Mouse (Mus musculus) liver, postnatal 0 days (tissue): ENCODE measurements around the gene Rnf181. TPM values are rescaled to one million over a fixed set of nuclear protein-coding genes. Genes with fewer than 3 reads are reported as not detected.
A peak's percentile ranks its signal among the peaks of the same experiment; 100 is the strongest.

Experiments used
- ATAC-seq: fragments of 200-750 bp; cut with Nextera tagmentation; 2 replicates; pipeline ENCODE4 v1.8.0; 2017; ENCODE audit warnings: mild to moderate bottlenecking, moderate library complexity
- DNase-seq: peaks from one replicate; pipeline ENCODE4 v3.0.0-alpha.2; 2016
- H3K27ac ChIP-seq: fragments of 300-500 bp; sonication (generic); 2 replicates; pipeline ENCODE4 v1.5.1; 2014; ENCODE audit warnings: antibody characterized with exemption, moderate library complexity, mild to moderate bottlenecking, low read depth
- H3K27me3 ChIP-seq: fragments of 300-500 bp; sonication (generic); 2 replicates; pipeline ENCODE4 v1.6.1; 2014; ENCODE audit warnings: low read length, control low read depth, mixed read lengths; ENCODE audit not compliant: insufficient read depth
- H3K36me3 ChIP-seq: fragments of 300-500 bp; sonication (generic); replicated peaks from 2 replicates; pipeline ENCODE4 v1.6.1; 2014; ENCODE audit warnings: mild to moderate bottlenecking, control low read depth, low read length, moderate library complexity, mixed read lengths; ENCODE audit not compliant: insufficient read depth
- H3K4me1 ChIP-seq: fragments of 300-500 bp; sonication (generic); 2 replicates; pipeline ENCODE4 v1.6.1; 2014; ENCODE audit warnings: antibody characterized with exemption, mild to moderate bottlenecking, control low read depth; ENCODE audit not compliant: insufficient read depth
- H3K4me2 ChIP-seq: fragments of 300-500 bp; sonication (generic); 2 replicates; pipeline ENCODE4 v1.6.1; 2014; ENCODE audit warnings: low read depth, mild to moderate bottlenecking, low read length, moderate library complexity, mixed read lengths
- H3K4me3 ChIP-seq: fragments of 300-500 bp; sonication (generic); 2 replicates; pipeline ENCODE4 v1.5.1; 2014; ENCODE audit warnings: low read depth, low read length
- H3K9ac ChIP-seq: fragments of 300-500 bp; sonication (generic); replicated peaks from 2 replicates; pipeline ENCODE4 v1.6.1; 2014; ENCODE audit warnings: mild to moderate bottlenecking, moderate library complexity
- H3K9me3 ChIP-seq: fragments of 300-500 bp; sonication (generic); 2 replicates; pipeline ENCODE4 v1.6.1; 2016; ENCODE audit warnings: mild to moderate bottlenecking, control low read depth, low read length, mixed read lengths
- CTCF ChIP-seq: sonication (generic); IDR thresholded peaks from 2 replicates; pipeline ENCODE4 v1.5.1; 2016; ENCODE audit warnings: antibody characterized with exemption, low read depth
- EP300 ChIP-seq: IDR thresholded peaks from 2 replicates; pipeline ENCODE4 v1.6.1; 2016; ENCODE audit warnings: antibody characterized with exemption, low read depth, mild to moderate bottlenecking
- WGBS: fragments of 180-500 bp; shearing (Covaris S2); extraction: QIAGEN DNeasy Blood & Tissue Kit; methylation state at CpG from one replicate; pipeline ENCODE4 v1.1.7; 2014; ENCODE audit not compliant: insufficient replicate concordance; 5-methylcytosine and 5-hydroxymethylcytosine counted together
- polyA plus RNA-seq: library from polyadenylated mRNA; unstranded; fragments of >200 nt; fragmentation: Nextera tagmentation; extraction: Ambion mirVana; gene quantifications from 2 replicates; pipeline ENCODE4 v1.2.1, GENCODE M21; 2015

Gene Rnf181
- polyA plus RNA-seq, 1 experiment from 2014 or later: 63.2 TPM

DNA sequence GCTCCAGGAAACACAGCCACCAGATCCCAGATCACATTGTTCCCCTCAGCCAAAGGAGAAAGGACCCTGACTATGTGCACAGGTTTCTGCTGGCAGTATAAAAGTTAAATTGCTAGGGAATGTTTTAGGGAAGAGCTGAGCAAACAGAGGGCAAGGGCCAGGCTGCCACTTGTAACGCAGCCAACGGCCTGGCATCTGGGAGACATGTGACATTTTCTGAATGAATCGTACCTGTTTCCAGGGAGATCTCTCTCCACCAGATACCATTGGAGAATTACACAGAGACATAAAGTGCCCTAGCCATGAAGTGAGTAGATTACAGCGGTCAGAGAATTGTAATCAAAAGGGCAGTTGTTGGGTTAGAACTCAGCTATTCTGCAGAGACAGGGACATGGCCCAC, 6.4 kb upstream of the Rnf181 start:
- 78% methylated on average over 4 of the region's 4 CpGs for WGBS
- H3K36me3 ChIP-seq: peaks cover 11% of the 10 kb centered on the region
- no peak overlapping the region for H3K27ac ChIP-seq
- no peak overlapping the region for H3K4me2 ChIP-seq
- no peak for TF ChIP-seq EP300
- TF ChIP-seq CTCF: no peak
- H3K9me3 ChIP-seq: no peaks in the 10 kb centered on the region
- DNase-seq (no peak), ATAC-seq (no peak)
- H3K27me3 ChIP-seq: no peaks in the 10 kb centered on the region
- no peak overlapping the region for H3K9ac ChIP-seq
- peaks cover 36% of the 10 kb centered on the region for H3K4me1 ChIP-seq
- H3K4me3 ChIP-seq: no peak overlapping the region

DNA sequence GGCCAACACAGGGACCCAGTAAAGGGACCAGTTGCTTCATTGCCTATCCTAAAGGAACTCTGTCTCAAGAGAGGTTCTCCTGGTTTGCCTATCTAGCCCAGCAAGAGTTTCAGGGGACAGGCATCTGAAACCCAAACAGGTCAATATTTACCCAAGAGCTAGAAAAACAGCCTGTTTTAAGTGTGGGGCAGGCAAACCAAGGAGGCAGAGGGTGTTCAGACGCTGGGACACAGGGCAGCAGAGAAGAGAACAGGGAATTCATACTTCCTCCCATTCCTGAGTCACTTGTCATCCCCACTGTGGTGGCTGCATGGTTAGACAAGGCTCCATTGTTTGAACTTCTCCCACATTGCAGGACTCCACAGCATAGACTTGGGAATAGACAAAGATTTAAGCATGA, 4.8 kb upstream of the Rnf181 start:
- 0 out of 2 replicates have a peak overlapping the region, but pooled peaks have one; percentile 16 for H3K9ac ChIP-seq
- no peaks in the 10 kb centered on the region for H3K9me3 ChIP-seq
- TF ChIP-seq EP300 (no peak), CTCF (no peak)
- no peak overlapping the region for H3K4me2 ChIP-seq
- ATAC-seq: peak; percentile 10; the same call in 1 of the 2 replicates
- DNase-seq: no peak
- peaks cover 12% of the 10 kb centered on the region for H3K36me3 ChIP-seq
- H3K27me3 ChIP-seq: no peaks in the 10 kb centered on the region
- peaks cover 36% of the 10 kb centered on the region for H3K4me1 ChIP-seq
- WGBS: 38% methylated on average over 1 of the region's 1 CpGs
- no peak overlapping the region for H3K4me3 ChIP-seq
- H3K27ac ChIP-seq: peak overlapping the region; percentile 63

DNA sequence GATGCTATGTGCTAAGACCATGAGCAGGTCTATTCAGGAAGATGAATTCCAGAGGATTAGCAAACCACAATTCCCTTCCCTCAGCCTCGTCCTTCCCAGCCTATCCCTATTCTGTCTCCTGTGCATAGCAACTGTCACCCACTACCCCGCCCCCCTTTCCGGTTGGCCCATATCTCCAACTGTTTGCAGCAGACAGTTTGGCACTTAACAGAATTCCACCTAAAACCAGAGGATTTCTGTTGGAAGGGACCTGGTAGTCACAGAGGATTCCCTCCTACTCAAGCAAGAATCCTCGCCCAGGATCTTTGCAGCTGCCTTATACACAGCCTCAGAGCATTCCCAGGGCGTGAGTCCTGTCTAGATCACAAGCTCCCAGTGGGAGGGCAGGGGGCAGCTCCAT, 4.4 kb upstream of the Rnf181 start:
- Histone ChIP-seq H3K4me2 (no peak overlapping the region), H3K9ac (0 out of 2 replicates have a peak overlapping the region, but pooled peaks have one; percentile 16), H3K27me3 (no peaks in the 10 kb centered on the region), H3K4me3 (no peak overlapping the region), H3K9me3 (no peaks in the 10 kb centered on the region), H3K36me3 (peaks cover 12% of the 10 kb centered on the region), H3K27ac (peak overlapping the region; percentile 63), H3K4me1 (peaks cover 36% of the 10 kb centered on the region)
- ATAC-seq (peak; percentile 62), DNase-seq (peak; percentile 52)
- TF ChIP-seq CTCF (no peak), EP300 (no peak)
- WGBS: 71% methylated on average over 5 of the region's 5 CpGs

DNA sequence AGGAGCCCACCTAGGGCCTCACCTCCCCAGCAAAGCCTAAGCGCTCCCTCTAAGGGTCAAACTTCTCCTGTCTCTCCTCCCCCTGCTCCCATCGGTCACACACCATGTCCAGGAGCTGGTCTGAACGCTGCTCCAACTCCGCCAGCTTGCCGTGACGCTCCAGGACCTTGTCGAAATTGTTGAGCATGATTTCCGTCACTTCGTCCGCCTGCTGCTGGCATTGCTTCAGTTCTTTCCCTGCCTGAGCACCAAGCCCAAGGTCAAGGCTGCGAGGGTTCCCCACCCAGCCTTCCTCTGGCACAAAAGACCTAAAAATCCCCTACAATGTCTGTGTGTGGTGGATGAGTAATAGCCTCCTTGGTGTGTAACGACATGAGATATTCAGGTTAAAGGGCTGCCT, 3.3 kb upstream of the Rnf181 start:
- Histone ChIP-seq H3K4me2 (no peak overlapping the region), H3K4me1 (peaks cover 34% of the 10 kb centered on the region), H3K9me3 (no peaks in the 10 kb centered on the region), H3K36me3 (peaks cover 12% of the 10 kb centered on the region), H3K4me3 (no peak overlapping the region), H3K9ac (no peak overlapping the region), H3K27me3 (no peaks in the 10 kb centered on the region), H3K27ac (no peak overlapping the region; the same call in 1 of the 2 replicates)
- TF ChIP-seq CTCF (no peak), EP300 (no peak)
- 85% methylated on average over 12 of the region's 12 CpGs for WGBS
- DNase-seq (no peak), ATAC-seq (no peak)

DNA sequence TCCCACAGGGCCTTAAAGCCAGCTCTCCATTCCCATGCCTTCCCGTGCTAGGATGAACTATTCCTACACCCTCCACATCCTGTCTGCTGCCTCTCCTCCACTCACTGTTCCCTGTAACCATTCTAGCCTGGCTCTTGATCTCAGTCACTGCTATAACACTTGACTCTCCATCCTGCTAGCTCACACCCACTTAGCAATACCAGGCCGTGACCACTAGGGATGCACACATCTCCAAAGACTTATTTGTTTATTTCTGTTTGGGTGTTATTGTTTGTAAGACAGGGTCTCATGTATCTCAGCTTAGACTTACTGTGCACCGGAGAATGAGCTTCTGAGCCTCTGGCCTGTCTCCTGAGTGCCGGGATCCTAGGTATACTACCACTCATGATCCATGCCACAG, 2.8 kb upstream of the Rnf181 start:
- DNase-seq: no peak
- TF ChIP-seq CTCF: peak; percentile 51
- no peak for TF ChIP-seq EP300
- H3K9me3 ChIP-seq: no peaks in the 10 kb centered on the region
- H3K9ac ChIP-seq: no peak overlapping the region
- no peaks in the 10 kb centered on the region for H3K27me3 ChIP-seq
- no peak for ATAC-seq
- peaks cover 29% of the 10 kb centered on the region for H3K4me1 ChIP-seq
- WGBS: 84% methylated on average over 4 of the region's 4 CpGs
- no peak overlapping the region for H3K4me3 ChIP-seq
- no peak overlapping the region for H3K4me2 ChIP-seq
- no peak overlapping the region for H3K27ac ChIP-seq
- H3K36me3 ChIP-seq: peaks cover 12% of the 10 kb centered on the region

DNA sequence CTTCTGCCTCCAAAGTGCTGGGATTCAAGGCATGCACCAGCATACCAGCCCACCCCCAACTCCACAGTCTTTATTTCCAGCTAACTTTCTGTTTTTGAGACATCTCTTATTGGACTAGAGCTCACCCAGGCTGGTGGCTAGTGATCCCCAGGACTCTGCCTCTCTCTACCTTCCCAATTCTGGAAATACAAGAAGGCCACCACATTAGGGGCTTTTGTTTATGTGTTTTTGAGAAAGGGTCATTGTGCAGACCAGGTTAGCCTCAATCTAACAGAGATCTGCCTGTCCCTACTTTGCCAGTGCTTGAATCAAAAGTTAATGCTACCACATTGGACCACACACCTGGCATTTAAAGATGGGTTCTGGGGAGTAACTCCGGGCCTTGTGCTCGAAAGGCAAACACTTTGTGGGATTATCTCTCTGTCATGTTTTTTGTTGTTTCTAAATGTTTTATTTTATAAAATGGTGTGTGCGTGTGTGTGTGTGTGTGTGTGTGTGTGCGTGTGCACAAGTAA, 761 bp upstream of the Rnf181 start:
- Histone ChIP-seq H3K27me3 (no peaks in the 10 kb centered on the region), H3K4me3 (no peak overlapping the region), H3K9me3 (no peaks in the 10 kb centered on the region), H3K36me3 (peaks cover 12% of the 10 kb centered on the region), H3K4me2 (no peak overlapping the region), H3K4me1 (peaks cover 22% of the 10 kb centered on the region), H3K9ac (no peak overlapping the region), H3K27ac (no peak overlapping the region)
- no peak for ATAC-seq
- no peak for TF ChIP-seq EP300
- no peak for TF ChIP-seq CTCF
- WGBS: 82% methylated on average over 4 of the region's 4 CpGs
- no peak for DNase-seq
